Mouse (Mus musculus) cortical plate, adult 2 months (tissue): ENCODE results near the gene Sema6d.

Experiments used
- CTCF ChIP-seq: fragments of 200-500 bp; IDR thresholded peaks from 2 replicates; pipeline ENCODE4 v1.5.1; 2011; ENCODE audit warnings: mild to moderate bottlenecking, control low read depth, low read length; ENCODE audit not compliant: insufficient read depth; ENCODE audit errors: extremely low read depth
- POLR2A ChIP-seq: fragments of 200-500 bp; IDR thresholded peaks from 2 replicates; pipeline ENCODE4 v1.6.1; 2011; ENCODE audit warnings: mild to moderate bottlenecking, low read length, control low read depth; ENCODE audit not compliant: insufficient read depth; ENCODE audit errors: extremely low read depth

- TF ChIP-seq CTCF (no peak), POLR2A (no peak)
Measured at GRCm38 (mm10) chr2:124324107-124324724, 234.4 kb downstream of the Sema6d start.
